Mouse (Mus musculus) liver (tissue): ENCODE results near the gene Camk1d.
A peak's percentile ranks its signal among the peaks of the same experiment; 100 is the strongest.

Experiments
- DNase-seq: peaks from one replicate; pipeline ENCODE4 v3.0.0-alpha.2; 2020; ENCODE audit warnings: mixed read lengths

The Camk1d gene

DNA sequence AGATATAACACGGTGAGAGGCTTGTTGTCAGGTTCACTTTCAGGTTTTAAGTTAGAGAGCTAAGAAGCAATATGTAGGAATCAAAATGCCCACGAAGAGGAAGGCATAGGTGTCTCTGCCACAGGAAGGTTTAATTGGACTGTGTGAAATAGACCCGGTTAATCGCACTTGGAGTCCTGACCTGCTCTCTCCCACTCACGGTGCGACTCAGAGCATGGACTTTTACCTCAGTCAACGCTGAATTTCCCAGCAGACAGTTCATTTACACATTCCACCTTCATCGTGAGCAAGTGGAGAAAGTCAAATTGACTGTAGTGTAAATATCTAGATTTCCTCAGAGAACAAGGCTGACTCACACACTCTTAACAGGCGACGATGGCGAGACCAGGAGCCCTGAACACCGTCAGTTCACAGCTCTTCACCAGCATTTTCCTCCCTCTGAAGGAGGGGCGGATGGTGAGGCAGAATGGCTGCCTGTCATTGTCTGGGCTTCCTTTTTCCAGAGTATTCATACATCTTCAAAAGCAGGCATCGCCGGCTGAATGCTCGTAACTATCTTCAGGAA is 255.6 kb downstream of the Camk1d start:
- DNase-seq: no peak

DNA sequence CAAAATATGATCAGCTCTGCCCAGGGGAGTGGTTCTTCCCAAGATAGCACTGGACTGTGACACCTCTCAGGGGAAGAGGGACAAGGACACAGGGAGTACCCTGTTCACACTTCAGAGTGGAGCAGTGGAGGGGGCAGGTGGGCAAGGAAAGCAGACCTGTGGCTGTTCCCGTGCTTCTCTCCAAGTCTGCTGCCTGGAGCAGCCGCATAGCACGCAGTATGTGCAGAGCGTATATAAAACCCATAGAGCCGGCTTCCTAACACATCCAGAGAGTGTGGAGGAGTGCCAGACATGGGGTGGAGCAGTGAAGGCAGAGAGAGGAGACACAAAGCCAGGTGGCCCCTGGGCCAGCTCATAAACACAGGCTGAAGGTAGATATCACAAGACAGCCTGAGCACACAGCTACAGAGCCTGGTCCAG is 256.2 kb downstream of the Camk1d start:
- DNase-seq: no peak

DNA sequence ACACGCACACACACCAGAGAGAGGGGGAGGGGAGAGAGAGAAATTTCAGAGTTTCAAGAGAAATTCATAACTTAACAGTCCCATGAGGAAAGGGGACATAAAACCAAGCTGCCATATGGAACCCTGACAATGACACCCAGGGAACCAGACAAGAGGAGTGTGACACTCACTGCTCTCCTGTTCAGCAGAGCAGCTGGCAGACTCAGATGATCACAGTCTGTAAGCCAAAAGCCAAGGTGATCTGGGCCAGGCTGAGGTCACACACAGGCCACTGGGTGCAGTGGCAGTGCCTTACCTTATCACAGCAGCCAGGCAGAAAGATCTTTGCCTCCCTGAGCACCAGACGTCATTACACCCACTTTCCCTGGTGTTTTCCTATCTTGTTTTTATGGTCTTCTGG is 258.2 kb downstream of the Camk1d start:
- DNase-seq: peak; percentile 12

DNA sequence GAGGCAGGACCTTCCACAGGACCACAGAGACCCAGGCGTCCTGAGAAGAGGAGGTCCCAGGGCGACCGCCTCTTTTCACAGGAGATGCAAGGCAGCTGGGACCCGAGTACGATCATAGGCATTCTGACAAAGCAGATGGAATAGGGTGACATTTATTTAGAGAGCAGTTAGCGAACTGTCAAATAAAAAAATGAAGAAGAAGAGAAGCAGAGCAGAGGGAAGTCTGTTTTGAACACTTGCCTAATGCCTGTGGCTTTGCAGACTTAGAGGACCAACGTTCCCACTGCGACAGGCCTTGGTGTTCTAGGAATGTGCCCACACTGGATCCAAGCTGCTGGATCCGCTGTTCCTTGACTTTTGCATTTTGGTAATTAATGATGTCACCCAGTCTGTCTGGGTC is 259.5 kb downstream of the Camk1d start:
- no peak for DNase-seq

GRCm38 (mm10) chr2:5451654-5452053 is 262.7 kb downstream of the Camk1d start:
- no peak for DNase-seq

GRCm38 (mm10) chr2:5445357-5445756 is 269.0 kb downstream of the Camk1d start:
- no peak for DNase-seq

DNA sequence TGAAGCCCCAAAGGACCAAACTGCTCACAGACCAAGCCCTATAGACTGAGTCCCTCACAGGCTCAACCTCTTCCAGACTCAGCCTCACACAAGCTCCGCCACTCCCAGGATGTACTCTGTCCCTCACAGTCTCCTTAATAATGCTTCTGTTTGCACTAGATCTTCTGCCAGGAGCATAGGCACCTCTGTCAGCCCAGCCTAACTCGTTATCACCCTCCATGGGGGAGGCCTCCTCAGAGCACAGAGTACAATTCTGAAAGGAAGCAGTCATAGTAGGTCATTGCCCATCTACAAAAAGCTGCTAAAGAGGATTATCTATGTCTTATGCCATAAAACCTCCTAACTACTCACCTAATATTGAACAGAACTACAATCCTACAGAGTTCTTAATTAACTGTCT is 276.6 kb downstream of the Camk1d start:
- DNase-seq: no peak

- no peak for DNase-seq
These were observed 278.6 kb downstream of the Camk1d start for GRCm38 (mm10) chr2:5435587-5436253.

GRCm38 (mm10) chr2:5431309-5431708 is 283.0 kb downstream of the Camk1d start:
- DNase-seq: peak; percentile 18

GRCm38 (mm10) chr2:5429921-5430320 is 284.4 kb downstream of the Camk1d start:
- no peak for DNase-seq

- no peak for DNase-seq
These were observed 288.2 kb downstream of the Camk1d start for GRCm38 (mm10) chr2:5426110-5426509.

DNA sequence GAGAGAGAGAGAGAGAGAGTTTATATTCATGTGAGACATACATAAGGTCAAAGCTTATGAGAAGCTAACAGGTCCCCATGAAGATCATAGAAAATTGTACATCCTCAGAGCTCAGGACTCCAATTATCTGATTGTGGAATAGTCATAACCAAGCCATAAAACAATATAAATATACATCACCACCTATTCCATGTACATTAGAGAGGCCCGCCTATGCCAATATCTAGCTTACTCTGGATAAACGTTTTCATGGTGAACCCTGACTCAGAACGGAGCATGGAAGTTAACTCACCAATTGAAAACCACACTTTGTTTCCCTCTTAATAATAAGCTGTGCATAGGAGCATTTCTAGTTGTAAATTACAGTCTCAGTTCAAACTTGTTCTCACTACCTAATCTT is 288.7 kb downstream of the Camk1d start:
- DNase-seq: no peak

- DNase-seq: no peak
These were observed 293.6 kb downstream of the Camk1d start for GRCm38 (mm10) chr2:5420621-5421196.

DNA sequence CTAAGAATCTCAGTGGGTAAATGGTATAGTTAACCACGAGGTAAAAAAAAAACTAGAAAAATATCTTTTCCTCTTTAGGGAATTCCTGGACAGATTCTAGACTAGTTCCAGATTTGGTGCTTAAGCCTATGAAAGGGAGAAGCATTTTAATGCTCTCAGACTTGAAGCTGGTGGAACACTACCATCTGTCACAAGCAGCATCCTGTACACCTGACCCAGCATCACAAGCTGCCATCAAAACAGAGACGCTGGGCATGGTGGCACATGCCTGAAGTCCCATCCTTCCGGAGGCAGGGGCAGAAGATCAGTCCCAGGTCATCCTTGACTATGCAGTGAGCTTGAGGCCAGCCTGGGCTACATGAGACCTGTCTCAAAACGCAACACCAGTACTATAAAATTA is 295.5 kb downstream of the Camk1d start:
- no peak for DNase-seq

- DNase-seq: peak; percentile 25
These were observed 296.9 kb downstream of the Camk1d start for GRCm38 (mm10) chr2:5417158-5418032.

DNA sequence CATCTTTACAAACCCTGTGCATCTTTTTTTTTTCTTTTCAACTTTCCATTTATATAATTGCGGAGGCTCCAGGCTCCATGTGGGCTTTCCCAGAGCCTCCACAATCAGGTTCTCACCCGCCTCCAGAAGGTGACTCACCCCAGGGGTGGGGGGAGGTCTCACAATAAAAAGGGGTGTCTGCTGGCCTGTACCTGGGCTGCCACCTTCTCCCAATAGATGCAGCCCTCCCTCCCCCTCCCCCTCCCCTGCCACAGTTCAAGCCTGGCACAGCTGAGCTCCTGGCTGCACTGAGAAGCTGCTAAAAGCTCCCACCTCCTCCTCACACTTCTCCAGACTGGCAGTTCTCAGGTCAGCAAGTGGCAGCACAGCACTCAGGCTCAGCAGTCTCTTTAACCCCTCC is 302.5 kb downstream of the Camk1d start:
- DNase-seq: no peak

GRCm38 (mm10) chr2:5403850-5404249 is 310.5 kb downstream of the Camk1d start:
- DNase-seq: no peak

DNA sequence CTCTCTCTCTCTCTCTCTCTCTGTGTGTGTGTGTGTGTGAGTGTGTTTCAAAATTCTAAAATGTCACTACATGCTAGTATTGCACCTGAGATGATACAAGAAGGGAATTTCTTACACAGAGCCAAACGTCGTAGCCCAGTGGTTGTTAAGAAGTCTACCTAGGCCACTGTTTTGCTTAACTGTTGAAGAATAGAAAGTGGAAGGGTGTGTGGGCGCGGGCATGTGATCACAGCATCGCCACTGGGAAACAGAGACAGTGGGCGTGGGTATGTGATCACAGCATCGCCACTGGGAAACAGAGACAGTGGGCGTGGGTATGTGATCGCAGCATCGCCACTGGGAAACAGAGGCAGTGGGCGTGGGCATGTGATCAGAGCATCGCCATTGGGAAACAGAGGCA is 312.3 kb downstream of the Camk1d start:
- DNase-seq: no peak

DNA sequence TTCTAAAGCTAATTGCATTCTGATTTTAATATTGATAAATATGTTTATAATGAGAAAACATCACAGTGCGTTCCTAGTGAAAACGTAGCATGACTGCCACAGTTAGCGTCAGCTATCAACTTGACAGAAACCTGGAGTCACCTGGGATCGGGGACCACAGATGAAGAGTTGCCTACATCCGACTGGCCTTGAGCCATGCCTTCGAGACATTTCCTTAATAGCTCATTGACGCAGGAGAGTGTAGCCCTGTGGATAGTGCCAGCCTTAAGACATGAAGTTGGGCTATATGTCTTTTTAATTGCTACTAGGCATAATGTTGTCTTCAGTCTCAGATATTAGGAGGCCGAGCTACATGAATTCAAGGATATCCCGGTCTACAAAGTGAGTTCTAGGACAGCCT is 315.8 kb downstream of the Camk1d start:
- no peak for DNase-seq

DNA sequence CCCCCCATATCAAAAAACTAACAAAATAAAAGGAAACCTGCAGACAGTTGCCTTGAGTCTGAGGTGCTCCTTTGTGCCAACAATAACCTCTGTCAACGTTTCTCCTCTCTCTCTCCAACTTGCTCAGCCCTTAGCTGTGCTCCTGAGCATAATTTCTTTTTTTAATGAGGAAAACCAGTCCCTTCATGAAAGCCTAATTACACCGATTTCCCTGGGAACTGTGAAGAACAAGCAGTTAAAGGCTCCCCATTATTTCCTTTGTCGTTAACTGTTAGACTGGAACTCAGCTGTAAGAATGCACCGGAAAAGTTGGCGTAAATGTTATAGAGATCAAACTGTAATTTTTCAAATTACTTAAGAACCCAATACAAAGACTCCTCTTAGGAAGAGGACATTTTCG is 316.3 kb downstream of the Camk1d start:
- DNase-seq: no peak

DNA sequence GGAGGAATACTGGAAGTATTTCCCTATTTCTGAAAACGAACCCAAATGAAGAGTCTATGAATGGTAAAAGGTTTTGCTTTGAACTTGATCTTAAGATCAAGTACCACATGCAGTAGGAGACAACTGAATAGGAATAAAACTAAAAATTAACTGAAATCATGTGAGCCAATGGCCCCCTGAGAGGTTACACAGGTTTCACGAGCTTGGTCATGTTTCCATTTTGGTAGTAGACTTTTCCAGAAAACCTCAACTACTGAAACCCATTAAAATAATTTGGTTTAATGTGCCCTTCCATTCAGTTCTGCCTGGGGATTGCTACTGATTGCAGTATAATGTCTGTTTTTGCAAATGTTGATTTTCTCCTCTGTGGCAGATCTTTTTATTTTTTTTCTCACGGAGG is 316.8 kb downstream of the Camk1d start:
- no peak for DNase-seq

DNA sequence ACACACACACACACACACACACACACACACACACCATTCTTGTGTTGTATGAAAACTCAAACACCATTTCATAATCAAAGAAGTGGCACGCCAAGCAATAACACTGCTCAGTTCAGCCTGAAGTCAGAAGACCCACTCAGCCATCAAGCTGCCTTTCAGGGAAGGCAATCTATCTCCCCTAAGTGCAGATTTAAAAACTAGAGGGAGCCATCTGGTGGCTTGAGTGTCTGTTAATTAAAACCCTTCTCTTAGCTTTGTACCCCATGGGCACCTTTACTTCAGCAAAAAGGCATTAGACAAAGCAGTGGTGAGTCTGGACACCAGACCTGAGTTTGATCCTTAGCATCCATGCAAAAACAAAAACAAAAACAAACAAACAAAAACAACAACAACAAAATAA is 317.9 kb downstream of the Camk1d start:
- DNase-seq: no peak

DNA sequence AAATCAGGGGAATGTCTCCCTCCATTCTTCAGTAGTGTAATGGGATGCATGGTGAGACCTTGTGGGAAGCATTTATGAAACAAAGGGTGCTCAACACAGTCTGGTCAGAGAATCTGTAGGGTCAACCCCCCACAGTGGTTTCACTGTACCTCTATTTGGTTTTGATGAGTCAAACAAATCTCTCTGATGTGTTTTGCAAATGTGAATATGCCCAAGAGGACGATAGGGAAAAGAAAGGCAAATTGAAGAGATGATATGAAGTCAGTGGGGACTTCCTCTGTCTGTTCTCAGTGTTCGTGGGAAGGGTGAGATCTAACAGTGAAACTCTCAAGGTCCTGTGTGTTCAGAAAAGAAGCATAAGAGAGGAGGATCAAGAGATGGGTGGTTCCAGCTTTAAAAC is 318.4 kb downstream of the Camk1d start:
- no peak for DNase-seq

GRCm38 (mm10) chr2:5392921-5393320 is 321.4 kb downstream of the Camk1d start:
- DNase-seq: no peak
